Mouse (Mus musculus) adrenal gland, postnatal 25 days (tissue): ENCODE results near the gene Gtf2a1. TPM values are rescaled to one million over a fixed set of nuclear protein-coding genes. Genes with fewer than 3 reads are reported as not detected.
"Not testable (repeated sequence)": the region's sequence is repeated elsewhere in the genome, so short reads cannot be mapped to it uniquely, and the experiment has no call there.

Experiments
- DNase-seq: peaks from one replicate; pipeline ENCODE4 v3.0.0; 2021; ENCODE audit warnings: mixed read lengths
- long read RNA-seq: library from polyadenylated mRNA; stranded (forward); transcript quantifications from one replicate; pipeline ENCODE4 v2.0.0, GENCODE M21; 2021
- total RNA-seq: library from RNA; stranded (reverse); gene quantifications from 2 replicates; pipeline ENCODE4 v1.2.3, GENCODE M21; 2021

Gene Gtf2a1
- total RNA-seq, result 39.9 and 50.1 TPM in 2 replicates
- long read RNA-seq, partial matches to known transcripts, result 0 of 7 reads
- long read RNA-seq, other reads (novel, unspliced or antisense), result 7 of 7 reads

GRCm38 (mm10) chr12:91589847-91590690, at the start of gene Gtf2a1:
Gene Gtf2a1 (minus strand): TSS chr12:91590487.
- peak; percentile 94 for DNase-seq

GRCm38 (mm10) chr12:91638351-91638750, 48.1 kb upstream of the Gtf2a1 start:
- no peak for DNase-seq

DNA sequence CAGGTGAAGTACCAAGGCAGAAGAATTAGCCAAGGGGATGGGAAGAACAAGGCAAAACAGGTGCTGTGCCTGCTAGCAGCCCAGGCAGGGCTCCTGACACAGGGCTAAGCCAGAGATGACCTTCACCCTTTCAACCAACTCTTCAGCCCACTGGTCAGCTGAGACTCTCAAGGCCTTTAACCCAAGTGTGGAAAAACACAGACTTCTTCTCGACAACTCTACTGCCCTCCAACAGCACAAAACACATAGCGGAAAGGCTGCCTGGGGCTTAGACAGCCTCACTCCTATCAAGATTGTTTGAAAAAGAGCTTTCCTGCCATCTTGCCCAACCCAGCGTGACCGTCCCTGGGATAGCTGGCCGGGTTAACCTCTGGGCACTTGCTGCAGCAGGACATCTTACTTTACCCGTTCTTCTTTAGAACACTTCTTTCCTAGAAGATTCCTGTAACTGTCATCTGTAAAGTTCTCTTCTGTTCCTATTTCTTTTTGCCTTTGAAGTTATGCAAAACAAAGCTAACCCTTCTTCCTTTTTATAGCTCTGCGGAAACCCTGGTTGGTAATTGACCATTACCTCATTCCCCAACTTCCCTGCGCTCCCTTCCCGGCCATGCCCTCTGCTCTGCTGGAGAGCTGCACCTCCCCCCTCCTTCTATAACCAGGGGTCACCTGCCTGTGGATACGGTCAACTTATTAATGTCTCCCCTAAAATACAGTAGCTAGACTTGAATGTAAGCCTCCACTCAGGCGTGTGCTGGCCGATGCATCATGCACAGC, 47.0 kb upstream of the Gtf2a1 start:
- no peak for DNase-seq

GRCm38 (mm10) chr12:91626482-91626881, 36.2 kb upstream of the Gtf2a1 start:
- no peak for DNase-seq

DNA sequence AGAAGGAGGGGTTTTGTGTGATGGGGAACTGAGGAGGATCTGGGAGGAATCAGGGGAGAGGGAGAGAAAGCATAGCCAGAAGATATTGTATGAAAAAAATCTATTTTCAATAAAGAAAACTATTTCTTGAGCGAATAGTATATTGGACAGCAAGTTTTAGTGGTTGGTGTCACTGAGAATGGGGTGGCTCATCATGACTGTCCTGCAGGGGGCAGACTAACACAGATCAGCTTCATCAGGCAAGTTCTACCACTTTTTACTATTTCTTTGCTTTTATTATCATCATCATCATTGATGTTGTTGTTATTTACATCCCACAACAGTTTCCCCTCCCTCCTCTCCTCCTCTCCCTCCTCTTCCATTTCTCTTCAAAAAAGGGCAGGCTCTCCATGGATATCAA, 34.7 kb upstream of the Gtf2a1 start:
- DNase-seq, result peak; percentile 43

DNA sequence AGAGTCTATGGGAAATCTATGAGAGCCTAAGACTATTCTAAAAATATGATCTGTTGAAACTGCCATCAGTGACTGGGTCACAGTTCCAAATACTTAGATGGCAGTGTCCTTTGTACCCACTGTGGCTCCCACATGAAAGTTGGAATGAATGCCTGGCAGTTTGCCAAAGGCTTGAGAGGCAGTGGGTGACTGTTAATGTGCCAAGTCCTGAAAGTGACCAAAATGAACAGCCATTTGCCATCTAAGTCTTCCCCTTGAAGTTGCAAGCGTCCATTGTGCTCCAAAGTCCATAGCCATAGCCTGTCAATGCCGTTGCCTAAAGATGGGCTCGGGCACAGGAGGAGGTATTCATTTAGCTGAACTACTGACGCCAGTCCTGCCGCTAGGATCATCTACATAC, 19.1 kb upstream of the Gtf2a1 start:
- DNase-seq, result no peak

DNA sequence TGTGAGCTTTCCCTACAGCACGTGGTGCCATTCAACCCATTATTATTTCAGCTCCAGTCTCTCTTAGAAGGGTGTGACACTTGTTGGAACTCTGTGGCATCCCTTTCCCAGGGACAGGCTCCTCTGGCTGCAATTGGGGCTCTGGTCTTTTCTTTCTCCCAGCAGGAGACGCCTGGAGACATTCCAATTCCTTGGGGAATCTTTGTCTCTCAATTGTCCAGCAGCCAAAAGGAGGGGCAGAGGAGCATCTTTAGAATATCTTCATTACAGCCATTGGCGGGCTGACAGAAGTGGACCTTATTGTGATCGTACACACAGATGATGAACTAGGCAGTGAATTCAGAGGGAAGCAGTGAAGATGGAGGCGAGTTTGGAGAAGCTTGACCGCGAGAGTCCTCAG, 17.4 kb upstream of the Gtf2a1 start:
- DNase-seq, result no peak

DNA sequence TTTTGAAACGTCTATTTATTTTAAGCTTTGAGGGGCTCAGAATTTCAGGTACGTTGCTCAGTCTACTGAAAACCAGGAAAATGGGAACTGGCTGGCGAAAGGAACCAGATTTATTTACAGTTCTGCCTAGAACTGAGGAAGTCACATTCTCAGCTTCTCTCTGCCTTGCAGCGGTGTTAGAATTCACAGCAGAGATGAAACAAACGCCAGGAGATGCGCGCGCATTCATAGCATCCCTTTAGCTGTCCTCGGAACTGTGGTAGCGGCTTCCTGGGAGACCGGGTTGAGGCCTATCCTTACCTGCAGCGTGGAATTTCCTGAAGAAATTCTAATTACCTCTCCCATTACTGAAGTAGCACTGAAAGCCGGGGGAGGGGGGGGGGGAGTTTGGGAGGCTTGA, 16.4 kb upstream of the Gtf2a1 start:
- DNase-seq, result no peak

GRCm38 (mm10) chr12:91604600-91604999, 14.3 kb upstream of the Gtf2a1 start:
- no peak for DNase-seq

DNA sequence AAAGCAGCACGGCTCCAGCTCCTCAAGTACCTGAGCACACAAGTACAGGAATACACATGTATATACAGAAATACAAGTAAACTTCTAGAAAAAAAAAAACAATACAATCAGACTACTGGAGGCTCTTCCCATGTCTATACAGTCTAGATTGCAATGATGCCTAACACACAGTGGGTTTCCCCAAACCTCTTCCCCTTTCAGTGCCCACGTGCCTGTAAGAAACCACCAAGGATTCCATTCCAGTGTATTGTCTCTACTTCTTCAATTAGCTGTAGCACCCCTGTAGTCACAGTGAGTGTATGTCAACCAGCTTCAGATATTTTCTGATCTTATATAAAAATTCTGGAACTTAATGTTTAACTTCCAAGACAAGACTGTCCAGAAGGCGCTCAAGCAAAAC, 1.8 kb upstream of the Gtf2a1 start:
- DNase-seq, result no peak

DNA sequence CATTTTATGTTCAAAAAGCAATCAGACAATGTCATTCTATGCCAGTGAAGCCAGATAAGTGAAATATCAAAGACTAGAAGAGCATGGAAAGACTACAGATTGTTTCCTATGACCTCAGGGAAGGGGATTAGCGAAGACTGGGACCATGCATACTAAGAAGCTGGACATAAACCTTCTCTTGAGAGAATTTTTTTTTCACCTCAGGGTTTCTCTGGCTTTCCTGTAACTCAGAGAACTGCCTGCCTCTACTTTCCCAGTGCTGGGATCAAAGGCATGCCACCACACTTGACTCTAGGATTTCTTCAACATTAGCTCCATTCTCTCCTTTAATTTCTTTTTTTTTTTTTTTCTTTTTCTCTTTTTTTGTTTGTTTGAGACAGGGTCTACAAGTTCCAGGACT, 904 bp upstream of the Gtf2a1 start:
- no peak for DNase-seq

DNA sequence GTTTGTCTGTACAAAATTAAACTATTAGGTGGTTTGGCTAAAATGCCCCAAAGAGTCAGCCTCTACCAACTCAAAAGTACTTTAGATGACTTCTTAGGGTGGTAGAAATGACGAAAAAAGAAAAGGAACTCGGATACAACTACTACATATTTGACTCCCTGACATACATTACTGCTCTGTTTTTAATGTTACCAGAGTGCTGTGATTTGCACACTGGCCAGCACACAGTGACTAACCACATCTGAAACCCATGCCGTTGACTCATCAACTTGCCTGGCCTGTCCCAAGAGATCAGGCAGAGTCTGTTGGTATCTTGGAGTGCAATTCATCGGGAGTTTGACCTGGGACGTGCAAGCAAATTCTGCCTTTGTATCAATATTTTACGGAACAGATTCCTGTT, 429 bp upstream of the Gtf2a1 start:
- DNase-seq, result peak; percentile 20

DNA sequence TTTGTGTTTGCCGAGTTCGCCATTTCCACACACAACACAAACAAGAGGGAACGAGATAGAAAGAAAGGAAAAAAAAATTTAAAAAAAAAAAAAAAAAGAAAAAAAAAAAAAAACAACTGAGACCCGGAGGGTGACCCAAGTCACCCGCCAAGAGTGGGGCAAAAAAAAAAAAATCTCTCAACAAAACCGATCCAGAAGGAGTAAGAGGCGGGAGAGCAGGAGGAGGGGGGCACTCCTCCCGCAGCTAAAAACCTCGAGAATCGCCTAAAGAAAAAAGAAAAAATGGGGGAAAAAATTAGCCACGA, 793 bp downstream of the Gtf2a1 start:
- DNase-seq, result no peak

GRCm38 (mm10) chr12:91588670-91589541, 1.4 kb downstream of the Gtf2a1 start:
- peak; percentile 70 for DNase-seq

DNA sequence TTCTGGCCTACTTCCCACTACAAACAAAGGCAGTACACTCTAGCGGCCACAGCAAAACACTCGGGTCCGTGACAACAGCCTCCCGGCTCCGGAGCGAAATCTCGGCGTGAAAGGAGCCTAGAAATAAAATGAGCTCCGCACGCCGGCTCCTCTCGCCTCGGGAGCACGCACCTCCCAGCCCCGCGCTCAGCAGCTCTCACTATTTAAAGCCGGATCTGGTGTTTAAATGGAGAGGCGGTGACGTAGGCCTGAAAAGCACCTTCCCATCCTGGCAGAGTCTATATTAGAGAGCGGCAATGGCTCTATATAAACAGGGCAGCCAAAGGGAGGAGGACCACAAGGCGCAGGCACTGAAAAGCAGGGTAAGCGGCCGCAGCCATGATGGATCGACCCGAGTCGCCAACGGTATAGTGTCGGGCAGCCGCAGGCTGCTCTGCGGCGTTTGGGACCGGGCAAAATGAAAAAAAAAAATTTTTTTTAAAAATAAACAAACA, 2.1 kb downstream of the Gtf2a1 start:
- DNase-seq, result peak; percentile 92

DNA sequence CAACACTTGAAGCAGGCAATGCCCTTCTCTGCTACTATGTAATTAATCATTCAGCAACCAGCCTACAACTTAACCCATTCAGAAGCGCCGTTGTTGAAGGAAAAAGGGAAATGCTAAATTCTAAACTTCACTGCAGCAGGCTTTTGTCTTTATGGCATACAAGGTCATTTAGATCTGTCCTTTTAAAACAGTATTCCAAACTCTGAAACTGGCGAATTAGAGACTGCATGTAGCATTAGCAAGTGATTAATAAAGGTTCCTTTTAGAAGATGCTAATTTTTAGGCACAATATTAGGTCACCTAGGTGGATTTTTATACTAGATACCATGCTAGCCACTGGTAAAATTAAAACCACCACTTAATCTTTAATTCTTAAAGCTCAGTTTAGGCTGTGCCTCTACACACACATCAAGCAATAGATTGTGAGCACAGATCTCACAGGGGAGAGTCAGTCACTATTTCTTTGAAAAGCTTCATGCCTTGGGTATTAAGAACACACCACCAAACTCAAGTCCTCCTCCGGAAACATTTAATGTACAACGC, 2.7 kb downstream of the Gtf2a1 start:
- no peak for DNase-seq

DNA sequence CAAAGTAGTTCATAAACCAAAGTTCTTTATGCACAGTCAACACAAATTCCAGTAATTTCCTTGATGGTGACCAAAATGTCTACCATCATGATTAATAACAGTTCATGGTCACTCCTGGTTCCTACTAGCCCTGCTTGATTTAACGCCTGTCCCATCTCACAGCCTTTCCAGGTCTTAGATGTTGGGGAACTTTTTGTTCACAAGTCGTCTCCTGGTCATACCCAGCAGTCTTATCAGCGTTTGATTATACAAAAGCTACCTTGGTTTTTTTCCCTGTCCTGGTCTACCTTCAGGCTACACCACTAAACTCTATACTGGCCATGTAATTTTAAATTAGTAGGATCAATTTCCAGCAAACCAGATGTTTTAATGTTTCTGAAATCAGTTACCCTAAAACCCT, 3.2 kb downstream of the Gtf2a1 start:
- DNase-seq, result no peak

GRCm38 (mm10) chr12:91585815-91586214, 4.5 kb downstream of the Gtf2a1 start:
- not testable (repeated sequence) for DNase-seq

DNA sequence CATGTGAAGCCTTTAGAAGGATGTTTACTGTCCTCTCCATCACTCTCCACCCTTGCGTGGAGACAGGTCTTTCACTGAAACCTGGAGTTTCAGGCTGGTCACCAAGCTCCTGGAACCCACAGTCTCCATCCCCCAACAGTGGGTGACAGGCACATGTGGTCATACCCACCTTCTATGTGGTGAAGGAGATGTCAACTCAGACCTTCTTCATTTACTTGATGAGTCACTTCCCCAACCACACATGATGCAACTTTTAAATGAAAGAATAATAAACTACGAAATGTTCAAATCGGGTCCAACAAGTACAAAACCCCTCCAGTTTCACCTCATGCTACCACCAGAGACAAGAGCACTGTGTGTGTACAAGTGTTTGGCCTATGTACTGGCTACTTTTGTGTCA, 5.1 kb downstream of the Gtf2a1 start:
- DNase-seq, result no peak

DNA sequence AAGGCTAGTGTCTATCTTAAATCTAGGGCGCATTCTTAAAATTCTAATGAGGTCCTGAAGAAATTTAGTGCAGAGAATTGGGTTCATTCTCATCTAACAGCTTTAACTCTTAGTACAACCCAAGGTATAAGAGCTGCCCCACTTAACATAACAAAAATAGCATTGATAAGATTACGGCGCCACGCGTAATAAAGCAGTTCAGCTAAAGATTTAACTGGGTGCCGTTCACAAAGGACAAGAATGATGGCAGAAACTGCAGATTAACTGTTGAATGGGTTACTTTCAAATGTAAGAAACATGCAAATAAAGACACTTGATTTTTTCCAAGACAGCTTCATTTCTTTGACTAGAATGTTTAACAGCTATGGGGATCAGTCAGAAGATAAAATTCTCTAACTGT, 6.9 kb downstream of the Gtf2a1 start:
- no peak for DNase-seq

DNA sequence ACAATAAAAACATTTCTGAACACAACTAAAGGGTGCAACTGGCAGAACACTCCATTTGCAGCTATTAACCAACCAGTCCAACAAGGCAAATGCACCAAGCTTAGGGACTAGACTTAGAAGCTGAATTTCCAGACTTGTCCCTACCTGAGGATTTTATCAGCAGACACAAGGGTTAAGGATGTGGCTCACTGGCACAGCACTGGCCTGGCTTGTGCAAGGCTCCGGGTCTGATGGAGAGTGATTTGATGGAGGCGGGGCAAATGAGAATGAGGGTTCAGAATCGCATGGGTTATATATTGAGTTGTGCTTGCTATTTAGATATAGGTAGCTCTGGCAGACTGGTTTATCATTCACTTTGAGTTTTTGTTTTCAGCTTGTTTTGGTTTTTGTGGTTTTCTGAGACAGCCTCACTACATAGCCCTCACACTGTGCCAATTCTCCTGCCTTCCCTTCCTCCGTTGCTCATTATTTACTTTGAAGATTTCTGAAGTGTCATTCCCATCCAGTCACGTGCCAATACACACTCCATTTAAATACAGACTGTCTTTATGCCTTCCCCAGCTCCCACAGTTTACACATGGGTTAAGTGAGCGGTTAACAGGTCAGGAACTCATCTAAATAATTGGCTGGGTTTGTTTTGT, 7.8 kb downstream of the Gtf2a1 start:
- no peak for DNase-seq
